Mouse (Mus musculus) WW6 (cell line): Measurements from ENCODE around the gene Wwtr1.

Source experiments
- DNase-seq: peaks from one replicate; pipeline ENCODE4 v3.0.0-alpha.2; 2013; ENCODE audit warnings: low read depth, low spot score

Wwtr1 gene

GRCm38 (mm10) chr3:57575660-57576055 is at the start of gene Wwtr1:
Gene Wwtr1 (minus strand): TSS chr3:57575910.
- DNase-seq, result peak; percentile 87

DNA sequence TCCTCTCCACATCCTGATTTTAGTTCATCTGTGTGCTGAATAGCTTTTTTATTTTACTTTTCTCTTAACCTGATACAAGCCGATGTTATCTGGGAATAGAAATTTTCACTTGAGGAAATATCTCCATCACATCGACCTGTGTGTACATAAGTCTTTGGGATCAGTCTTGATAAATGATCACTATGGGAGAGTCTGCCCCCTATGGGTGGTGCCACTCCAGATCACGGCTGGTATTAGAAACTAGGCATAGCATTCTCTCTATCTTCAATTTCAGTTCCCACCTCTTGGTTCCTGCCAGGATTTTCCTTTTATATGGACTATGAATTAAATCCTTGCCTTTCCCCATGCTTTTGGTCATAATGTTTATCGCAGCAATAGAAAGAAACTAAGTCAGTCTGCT is 44.0 kb upstream of the Wwtr1 start:
- DNase-seq, result no peak

GRCm38 (mm10) chr3:57615652-57616051 is 39.9 kb upstream of the Wwtr1 start:
- no peak for DNase-seq

GRCm38 (mm10) chr3:57612430-57612997 is 36.8 kb upstream of the Wwtr1 start:
- DNase-seq, result no peak

- no peak for DNase-seq
Measured at GRCm38 (mm10) chr3:57611776-57612175, 36.1 kb upstream of the Wwtr1 start.

- no peak for DNase-seq
Measured at GRCm38 (mm10) chr3:57604618-57605015, 28.9 kb upstream of the Wwtr1 start.

- DNase-seq, result no peak
Measured at GRCm38 (mm10) chr3:57603891-57604617, 28.3 kb upstream of the Wwtr1 start.

DNA sequence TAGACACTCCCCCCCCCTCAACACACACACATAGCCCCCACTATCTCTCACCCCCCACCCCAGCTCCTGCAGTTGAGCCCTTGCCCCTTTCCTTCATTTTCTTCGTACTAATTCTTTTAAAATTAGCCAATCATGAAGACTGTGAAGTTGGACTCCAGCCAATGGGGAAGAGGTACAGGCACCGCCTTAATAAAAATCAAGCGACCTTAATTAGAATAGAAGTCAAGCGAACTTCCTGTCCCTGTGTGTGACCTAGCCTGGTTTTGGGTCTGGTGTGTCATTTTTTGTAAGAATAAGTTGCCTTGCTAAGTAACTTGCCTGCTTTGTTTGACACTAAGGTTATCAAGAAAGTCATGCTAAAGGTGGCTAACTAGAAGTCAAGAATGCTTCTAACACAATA is 26.9 kb upstream of the Wwtr1 start:
- DNase-seq, result no peak

- DNase-seq, result no peak
Measured at GRCm38 (mm10) chr3:57596566-57596965, 20.9 kb upstream of the Wwtr1 start.

GRCm38 (mm10) chr3:57595506-57595905 is 19.8 kb upstream of the Wwtr1 start:
- no peak for DNase-seq

- no peak for DNase-seq
Measured at GRCm38 (mm10) chr3:57585967-57586366, 10.3 kb upstream of the Wwtr1 start.

DNA sequence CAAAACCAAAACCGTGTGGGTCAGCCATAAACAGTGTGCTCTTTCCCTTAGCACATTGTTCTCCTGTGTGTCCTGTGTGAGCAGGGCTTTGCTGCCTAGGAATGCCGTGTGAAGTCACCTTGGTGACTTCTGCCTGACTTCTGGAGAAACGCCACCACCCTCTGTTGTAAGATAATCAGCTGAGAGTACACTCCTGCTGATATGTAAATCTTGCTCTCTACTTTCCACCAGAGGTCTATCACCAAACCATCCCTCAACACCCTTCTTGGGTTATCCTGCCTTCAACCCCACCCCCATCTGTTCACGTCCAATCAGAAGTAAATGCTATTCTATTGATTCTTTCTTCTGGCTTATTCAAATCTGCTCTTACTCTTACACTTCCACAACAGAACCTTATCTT is 7.8 kb upstream of the Wwtr1 start:
- DNase-seq, result no peak

DNA sequence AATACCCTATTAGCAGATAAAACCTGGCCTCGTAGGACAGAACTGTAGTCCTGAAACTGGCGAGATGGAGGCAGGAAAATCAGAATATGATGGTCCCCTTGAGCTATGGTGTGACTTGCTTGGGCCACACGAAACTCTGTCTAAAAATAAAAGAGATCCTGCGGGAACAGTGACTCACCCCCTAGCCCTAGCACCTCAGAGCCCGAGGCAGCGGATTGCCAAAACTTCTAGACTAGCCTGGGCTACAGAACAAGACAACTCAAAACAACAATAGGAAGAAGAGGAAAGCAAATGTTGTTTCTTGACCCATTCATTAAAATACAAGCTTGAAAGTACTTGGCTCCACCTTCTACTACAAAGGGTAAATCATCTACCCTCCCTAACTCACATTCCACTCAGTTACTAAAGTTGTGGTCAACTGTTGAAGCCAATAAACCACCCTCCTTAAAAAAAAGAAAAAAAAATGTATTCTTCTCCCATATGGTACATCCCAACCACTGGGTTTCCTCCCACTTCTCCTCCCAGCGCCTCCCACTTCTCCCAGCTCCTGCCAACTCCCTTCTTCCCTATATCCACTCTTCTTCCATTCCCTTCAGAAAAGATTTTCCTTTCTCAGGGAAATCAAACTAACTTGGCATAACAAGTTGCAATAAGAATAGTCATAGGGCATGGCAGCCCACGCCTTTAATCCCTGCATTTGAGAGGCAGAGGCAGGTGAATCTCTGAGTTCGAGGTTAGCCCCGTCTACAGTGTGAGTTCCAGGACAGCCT is 4.9 kb upstream of the Wwtr1 start:
- DNase-seq, result no peak

- DNase-seq, result peak; percentile 45
Measured at GRCm38 (mm10) chr3:57576056-57576824, 530 bp upstream of the Wwtr1 start.

DNA sequence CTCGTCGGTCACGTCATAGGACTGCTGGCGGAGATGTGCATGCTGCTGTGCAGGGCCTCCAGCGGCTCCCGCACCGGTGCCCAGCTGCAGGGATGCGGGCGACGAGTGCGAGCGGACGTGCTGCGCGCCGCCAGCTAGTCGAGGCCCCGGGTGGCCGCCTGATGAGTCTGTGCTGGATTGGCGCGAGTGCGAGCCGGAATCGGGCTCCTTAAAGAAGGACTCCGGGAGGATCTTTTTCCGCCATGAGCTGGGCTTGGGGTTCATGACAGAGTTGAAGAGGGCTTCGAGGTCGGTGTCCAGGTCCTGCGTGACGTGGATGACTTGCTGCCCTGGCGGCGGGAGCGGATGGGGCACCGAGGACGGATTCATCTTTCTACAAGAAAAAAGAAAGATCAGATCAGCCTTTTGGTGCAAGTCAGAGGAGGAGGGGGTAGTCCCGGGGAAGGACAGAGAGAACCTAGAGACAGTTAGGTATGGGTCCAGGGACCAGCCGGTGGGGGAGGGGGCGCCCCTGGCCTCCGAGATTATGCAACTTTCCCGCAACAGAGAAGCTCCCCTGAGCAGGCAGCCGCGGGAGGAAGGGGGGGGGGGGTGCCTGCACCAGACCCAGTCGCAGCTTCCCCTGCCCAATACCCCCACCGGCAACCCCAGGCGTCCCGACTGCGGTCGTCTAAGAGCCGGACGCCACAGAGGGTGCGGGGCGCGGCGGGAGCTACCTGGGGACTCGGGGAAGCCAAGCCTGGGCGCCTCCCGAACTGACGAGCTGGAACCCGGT is 638 bp downstream of the Wwtr1 start:
- no peak for DNase-seq

DNA sequence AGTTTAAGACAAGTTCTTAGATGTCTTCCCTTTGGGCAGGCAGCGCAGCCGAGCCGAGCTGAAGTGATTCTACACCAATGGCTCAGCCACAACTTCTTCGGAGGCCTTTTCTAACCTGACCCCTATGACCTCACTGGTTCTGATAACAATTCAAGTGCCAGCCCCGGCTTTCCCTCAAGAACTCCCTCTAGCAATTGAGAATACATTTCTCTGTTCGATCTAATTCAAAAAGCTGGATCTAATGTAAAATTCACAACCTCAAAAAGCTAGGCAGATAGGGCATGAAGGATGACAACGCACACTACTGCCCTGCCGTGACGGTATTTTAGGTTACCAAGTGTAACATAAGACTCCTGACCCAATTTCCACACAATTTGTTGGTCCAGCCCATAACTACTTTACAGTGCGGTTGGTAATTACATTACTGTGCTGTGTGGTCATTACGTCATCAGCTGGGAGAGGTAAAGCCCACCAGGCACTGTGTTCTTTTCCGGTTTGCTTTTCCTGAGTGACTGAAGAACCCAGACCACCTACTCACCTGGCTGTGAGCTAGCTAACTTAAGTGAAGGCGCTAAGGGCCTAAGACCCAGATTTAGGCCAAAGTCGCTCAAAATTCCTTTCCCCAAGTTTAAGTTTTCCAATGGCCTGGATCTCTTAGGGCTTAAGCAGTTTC is 1.7 kb downstream of the Wwtr1 start:
- DNase-seq, result no peak

GRCm38 (mm10) chr3:57572331-57572975 is 3.3 kb downstream of the Wwtr1 start:
- DNase-seq, result no peak

GRCm38 (mm10) chr3:57566655-57567054 is 9.1 kb downstream of the Wwtr1 start:
- no peak for DNase-seq

- DNase-seq, result no peak
Measured at GRCm38 (mm10) chr3:57563627-57564026, 12.1 kb downstream of the Wwtr1 start.

DNA sequence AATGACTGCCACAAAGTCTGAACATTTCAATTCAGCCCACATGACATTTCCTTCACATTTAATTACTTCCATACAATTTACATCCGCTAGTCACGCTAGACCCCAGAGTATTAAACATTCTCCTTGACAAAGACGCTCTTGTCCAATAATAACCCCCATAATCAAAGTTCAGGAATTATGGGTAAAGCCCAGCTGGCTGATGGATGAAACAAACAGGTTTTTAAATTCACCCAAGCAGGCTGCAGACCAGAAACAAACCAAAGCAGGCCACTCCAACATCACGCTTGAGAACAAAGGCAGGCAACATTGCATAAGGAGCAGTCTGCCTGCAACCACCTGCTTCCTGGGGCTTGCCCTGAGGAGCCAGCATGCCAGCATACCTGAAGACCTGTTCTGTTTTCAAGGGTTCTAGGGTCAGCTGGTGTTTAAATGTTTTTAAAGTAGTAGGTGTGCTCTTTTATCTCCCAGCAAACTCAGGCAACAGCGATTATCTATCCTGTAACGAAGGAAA is 12.7 kb downstream of the Wwtr1 start:
- DNase-seq, result no peak
